Mouse (Mus musculus) forebrain, embryonic 14.5 days (tissue): ENCODE data around the gene Sh2d3c. TPM values are rescaled to one million over a fixed set of nuclear protein-coding genes. Genes with fewer than 3 reads are reported as not detected.

Experiments
- ATAC-seq: fragments of 200-750 bp; cut with Nextera tagmentation; 2 replicates; pipeline ENCODE4 v1.8.0; 2017; ENCODE audit warnings: mild to moderate bottlenecking, moderate library complexity
- DNase-seq: peaks from one replicate; pipeline ENCODE4 v3.0.0-alpha.2; 2015; ENCODE audit warnings: low spot score
- H3K27ac ChIP-seq: fragments of 300-500 bp; sonication (generic); 2 replicates; pipeline ENCODE4 v1.5.1; 2014; ENCODE audit warnings: low read depth, mild to moderate bottlenecking, control low read depth, low read length, moderate library complexity
- H3K27me3 ChIP-seq: fragments of 300-500 bp; sonication (generic); replicated peaks from 2 replicates; pipeline ENCODE4 v1.6.1; 2014; ENCODE audit warnings: low read length, control low read depth, mixed read lengths; ENCODE audit not compliant: control insufficient read depth, insufficient read depth
- H3K36me3 ChIP-seq: fragments of 300-500 bp; sonication (generic); 2 replicates; pipeline ENCODE4 v1.6.1; 2014; ENCODE audit warnings: low read length, control low read depth; ENCODE audit not compliant: control insufficient read depth, insufficient read depth
- H3K4me1 ChIP-seq: fragments of 300-500 bp; sonication (generic); 2 replicates; pipeline ENCODE4 v1.6.1; 2014; ENCODE audit warnings: antibody characterized with exemption, low read length, control low read depth; ENCODE audit not compliant: control insufficient read depth, insufficient read depth
- H3K4me2 ChIP-seq: fragments of 300-500 bp; sonication (generic); 2 replicates; pipeline ENCODE4 v1.6.1; 2014; ENCODE audit warnings: mild to moderate bottlenecking, control low read depth, low read length
- H3K4me3 ChIP-seq: fragments of 300-500 bp; sonication (generic); 2 replicates; pipeline ENCODE4 v1.5.1; 2014; ENCODE audit warnings: low read depth, low read length, control low read depth
- H3K9ac ChIP-seq: fragments of 300-500 bp; sonication (generic); 2 replicates; pipeline ENCODE4 v1.6.1; 2014; ENCODE audit warnings: mild to moderate bottlenecking, low read length, control low read depth, moderate library complexity
- H3K9me3 ChIP-seq: fragments of 300-500 bp; sonication (generic); replicated peaks from 2 replicates; pipeline ENCODE4 v1.6.1; 2016; ENCODE audit warnings: low read length, control low read depth, mixed read lengths; ENCODE audit not compliant: control insufficient read depth
- WGBS: fragments of 180-500 bp; shearing (Covaris S2); extraction: QIAGEN DNeasy Blood & Tissue Kit; methylation state at CpG from one replicate; pipeline ENCODE4 v1.1.7; 2014; 5-methylcytosine and 5-hydroxymethylcytosine counted together
- polyA plus RNA-seq: library from polyadenylated mRNA; unstranded; fragments of >200 nt; fragmentation: Nextera tagmentation; extraction: Ambion mirVana; gene quantifications from 2 replicates; pipeline ENCODE4 v1.2.1, GENCODE M21; 2014

The Sh2d3c gene
- polyA plus RNA-seq, 1 experiment from 2014 or later = 25.8 TPM

DNA sequence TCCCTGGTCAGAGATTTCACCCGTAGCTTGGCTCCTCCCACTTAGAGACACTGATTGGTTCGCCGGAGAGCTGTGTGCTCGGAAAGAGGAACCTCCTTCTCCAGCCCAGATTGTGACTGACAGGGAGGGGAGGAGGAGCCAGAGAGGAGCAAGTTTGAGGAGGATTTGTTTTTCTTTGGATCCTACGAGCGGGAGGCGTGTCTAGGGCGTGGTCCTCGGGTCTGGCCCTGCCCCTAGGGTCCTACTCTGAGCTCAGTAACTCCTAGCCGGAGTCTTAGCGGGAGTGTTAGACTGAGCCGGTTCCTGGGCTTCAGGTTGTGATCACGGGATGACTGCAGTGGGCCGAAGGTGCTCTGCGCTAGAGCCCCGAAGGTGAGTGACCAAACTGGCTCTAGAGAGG, 6.6 kb downstream of the Sh2d3c start:
- no peaks in the 10 kb centered on the region for H3K9me3 ChIP-seq
- H3K27ac ChIP-seq = no peak overlapping the region
- H3K4me2 ChIP-seq = peak overlapping the region; percentile 44
- under 1% methylated on average over 16 of the region's 16 CpGs for WGBS
- ATAC-seq (peak; percentile 99), DNase-seq (peak; percentile 97)
- H3K27me3 ChIP-seq = no peaks in the 10 kb centered on the region
- no peaks in the 10 kb centered on the region for H3K4me1 ChIP-seq
- peak overlapping the region; percentile 40; the same call in 1 of the 2 replicates for H3K9ac ChIP-seq
- H3K36me3 ChIP-seq = no peaks in the 10 kb centered on the region
- H3K4me3 ChIP-seq = peak overlapping the region; percentile 25

GRCm38 (mm10) chr2:32728463-32728862, 7.6 kb downstream of the Sh2d3c start:
- 59% methylated on average over 7 of the region's 7 CpGs for WGBS
- Histone ChIP-seq H3K9me3 (no peaks in the 10 kb centered on the region), H3K4me2 (no peak overlapping the region), H3K4me1 (no peaks in the 10 kb centered on the region), H3K4me3 (no peak overlapping the region), H3K36me3 (no peaks in the 10 kb centered on the region), H3K9ac (no peak overlapping the region), H3K27me3 (no peaks in the 10 kb centered on the region), H3K27ac (no peak overlapping the region)
- no peak for ATAC-seq
- DNase-seq = no peak

- ATAC-seq = no peak
- H3K4me3 ChIP-seq = no peak overlapping the region
- no peak overlapping the region for H3K4me2 ChIP-seq
- no peak overlapping the region for H3K9ac ChIP-seq
- H3K27ac ChIP-seq = no peak overlapping the region
- WGBS = 83% methylated on average over 4 of the region's 4 CpGs
- H3K9me3 ChIP-seq = no peaks in the 10 kb centered on the region
- H3K4me1 ChIP-seq = no peaks in the 10 kb centered on the region
- DNase-seq = no peak
- no peaks in the 10 kb centered on the region for H3K27me3 ChIP-seq
- no peaks in the 10 kb centered on the region for H3K36me3 ChIP-seq
Measured at GRCm38 (mm10) chr2:32729547-32729946, 8.7 kb downstream of the Sh2d3c start.

- no peak overlapping the region for H3K4me3 ChIP-seq
- no peaks in the 10 kb centered on the region for H3K9me3 ChIP-seq
- no peaks in the 10 kb centered on the region for H3K36me3 ChIP-seq
- ATAC-seq (no peak), DNase-seq (no peak)
- no peaks in the 10 kb centered on the region for H3K27me3 ChIP-seq
- 66% methylated on average over 11 of the region's 11 CpGs for WGBS
- H3K9ac ChIP-seq = no peak overlapping the region
- no peaks in the 10 kb centered on the region for H3K4me1 ChIP-seq
- H3K4me2 ChIP-seq = no peak overlapping the region
- no peak overlapping the region for H3K27ac ChIP-seq
Measured at GRCm38 (mm10) chr2:32730854-32731253, 10.0 kb downstream of the Sh2d3c start.

DNA sequence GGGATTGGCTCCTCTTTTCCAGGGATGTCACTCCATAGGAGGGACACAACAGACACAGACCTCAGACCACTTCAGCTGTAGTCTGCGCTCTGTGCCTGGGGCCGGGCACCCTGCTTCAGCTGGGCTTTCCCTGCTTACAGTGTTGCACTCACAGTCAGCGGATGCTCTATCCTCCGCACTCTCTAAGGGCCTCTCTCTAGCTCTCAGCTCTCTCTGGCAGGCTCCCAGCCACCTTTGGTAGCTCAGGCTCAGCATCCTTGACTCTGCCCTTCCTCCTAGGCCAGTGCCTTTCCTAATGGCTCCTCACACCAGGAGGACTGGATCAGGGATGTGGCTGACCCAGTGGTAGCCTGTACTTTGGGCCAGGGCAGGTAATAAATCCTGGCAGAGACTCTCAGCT, 11.1 kb downstream of the Sh2d3c start:
- H3K36me3 ChIP-seq = no peaks in the 10 kb centered on the region
- ATAC-seq (no peak), DNase-seq (no peak)
- no peaks in the 10 kb centered on the region for H3K27me3 ChIP-seq
- H3K4me3 ChIP-seq = no peak overlapping the region
- H3K4me2 ChIP-seq = no peak overlapping the region
- no peaks in the 10 kb centered on the region for H3K4me1 ChIP-seq
- 76% methylated on average over 4 of the region's 4 CpGs for WGBS
- no peak overlapping the region for H3K9ac ChIP-seq
- no peak overlapping the region for H3K27ac ChIP-seq
- no peaks in the 10 kb centered on the region for H3K9me3 ChIP-seq

- DNase-seq = no peak
- Histone ChIP-seq H3K4me2 (no peak overlapping the region), H3K4me1 (no peaks in the 10 kb centered on the region), H3K4me3 (no peak overlapping the region), H3K9ac (no peak overlapping the region), H3K27ac (no peak overlapping the region), H3K36me3 (no peaks in the 10 kb centered on the region), H3K9me3 (no peaks in the 10 kb centered on the region), H3K27me3 (no peaks in the 10 kb centered on the region)
- no peak for ATAC-seq
- WGBS = 64% methylated on average over 6 of the region's 6 CpGs
Measured at GRCm38 (mm10) chr2:32732695-32733094, 11.8 kb downstream of the Sh2d3c start.

GRCm38 (mm10) chr2:32734480-32734879, 13.6 kb downstream of the Sh2d3c start:
- Histone ChIP-seq H3K4me2 (no peak overlapping the region), H3K27me3 (no peaks in the 10 kb centered on the region), H3K4me3 (no peak overlapping the region), H3K27ac (no peak overlapping the region), H3K9me3 (no peaks in the 10 kb centered on the region), H3K9ac (no peak overlapping the region), H3K36me3 (no peaks in the 10 kb centered on the region), H3K4me1 (no peaks in the 10 kb centered on the region)
- no peak for DNase-seq
- WGBS = 38% methylated on average over 4 of the region's 4 CpGs
- no peak for ATAC-seq

DNA sequence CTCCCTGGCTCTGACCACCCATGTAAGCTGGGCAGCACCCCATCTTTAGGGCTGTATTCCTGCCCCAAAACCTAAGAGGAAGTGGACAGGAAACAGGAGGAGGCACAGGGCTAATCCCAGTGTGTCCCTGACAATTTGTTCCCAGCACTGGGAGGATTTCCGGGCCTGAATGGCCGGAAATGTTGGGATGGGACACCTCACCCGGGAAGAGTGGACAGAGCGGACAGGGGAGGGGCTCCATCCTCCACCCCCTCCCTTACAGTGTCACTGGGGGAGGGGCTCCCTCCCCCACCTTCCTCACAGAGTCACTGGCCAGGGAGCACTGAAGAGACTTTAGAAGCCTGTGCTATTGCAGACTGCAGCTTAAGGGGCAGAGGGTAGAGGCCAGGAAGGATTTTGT, 14.1 kb downstream of the Sh2d3c start:
- DNase-seq (no peak), ATAC-seq (no peak)
- Histone ChIP-seq H3K9me3 (no peaks in the 10 kb centered on the region), H3K4me1 (no peaks in the 10 kb centered on the region), H3K27me3 (no peaks in the 10 kb centered on the region), H3K36me3 (no peaks in the 10 kb centered on the region), H3K27ac (no peak overlapping the region; the same call in 1 of the 2 replicates), H3K9ac (no peak overlapping the region), H3K4me3 (no peak overlapping the region), H3K4me2 (no peak overlapping the region)
- 58% methylated on average over 4 of the region's 4 CpGs for WGBS

DNA sequence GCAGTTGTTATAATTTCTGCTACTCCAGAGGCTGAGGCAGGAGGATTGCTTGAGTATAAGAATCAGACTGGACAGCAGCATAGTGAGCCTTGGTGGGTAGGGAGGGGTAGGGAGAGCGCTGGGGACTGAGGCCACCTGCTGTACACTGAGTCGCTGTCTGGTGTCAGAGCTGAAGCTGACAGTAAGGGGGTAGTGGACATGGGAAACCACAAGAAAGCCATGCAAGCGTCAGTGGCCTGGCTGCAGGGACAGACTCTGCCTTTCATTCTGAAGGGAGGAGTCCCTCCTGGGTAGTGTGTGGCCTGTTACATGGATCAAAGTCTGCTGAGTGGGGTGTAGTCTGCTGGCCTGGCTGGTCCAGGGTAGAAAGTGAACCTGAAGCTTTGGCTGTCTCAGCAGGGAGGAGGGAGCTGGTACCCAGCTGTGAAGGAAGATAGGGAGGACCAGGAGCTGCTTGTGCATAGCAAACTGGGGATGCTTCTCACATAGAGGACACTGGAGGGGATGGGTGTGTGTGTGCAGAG, 15.5 kb downstream of the Sh2d3c start:
- ATAC-seq (no peak), DNase-seq (no peak)
- WGBS = 42% methylated on average over 3 of the region's 3 CpGs
- H3K27me3 ChIP-seq = no peaks in the 10 kb centered on the region
- H3K4me1 ChIP-seq = no peaks in the 10 kb centered on the region
- H3K4me2 ChIP-seq = no peak overlapping the region
- H3K9ac ChIP-seq = no peak overlapping the region
- H3K36me3 ChIP-seq = no peaks in the 10 kb centered on the region
- H3K27ac ChIP-seq = no peak overlapping the region
- H3K9me3 ChIP-seq = no peaks in the 10 kb centered on the region
- no peak overlapping the region for H3K4me3 ChIP-seq
